Mouse (Mus musculus): ENCODE measurements around the gene Vmn2r19.

GRCm38 (mm10) chr6:123265809-123266208 is 42.3 kb upstream of the Vmn2r19 start:
- no peak for TF ChIP-seq EP300 (IDR thresholded peaks at IDR 0.05; ENCODE audit: low read depth)
- TF ChIP-seq CTCF (IDR thresholded peaks at IDR 0.05; ENCODE audit: low read depth): no peak

Data from heart, postnatal 0 days (tissue).